Mouse (Mus musculus): ENCODE results near the gene Fam71d.

- TF ChIP-seq EP300 (optimal IDR thresholded peaks at IDR 0.05) = no peak
- no peak for TF ChIP-seq CTCF (IDR thresholded peaks at IDR 0.05; ENCODE audit: low read depth)
These were observed 58.1 kb downstream of the Fam71d start for GRCm38 (mm10) chr12:78749378-78749801.
